Mouse (Mus musculus) erythroid progenitor cell, adult 5-6 weeks (primary cell): ENCODE results near the gene Cela3a. TPM values are rescaled to one million over a fixed set of nuclear protein-coding genes. Genes with fewer than 3 reads are reported as not detected.
"Not testable (repeated sequence)": the region's sequence is repeated elsewhere in the genome, so short reads cannot be mapped to it uniquely, and the experiment has no call there.

ENCODE experiments used
- ATAC-seq: replicated peaks from 2 replicates; pipeline ENCODE4 v1.8.0; 2016; ENCODE audit warnings: moderate number of reproducible peaks, mild to moderate bottlenecking, moderate TSS enrichment, inconsistent platforms; ENCODE audit not compliant: poor library complexity, low FRiP score, severe bottlenecking
- total RNA-seq, 2 experiments: library from RNA; stranded (forward) in 1 of 2; stranded (reverse) in 1 of 2; fragments of 150-400 nt in 1 of 2; fragments of 186-747, 209-891 nt in 1 of 2; gene quantifications; 2 replicates each; pipeline versions ENCODE4 v1.2.3 to v1.2.4; 2015 to 2017; ENCODE audit warnings: low replicate concordance in 2 of 2

Gene Cela3a
- total RNA-seq, 2 experiments from 2014 or later: not detected

DNA sequence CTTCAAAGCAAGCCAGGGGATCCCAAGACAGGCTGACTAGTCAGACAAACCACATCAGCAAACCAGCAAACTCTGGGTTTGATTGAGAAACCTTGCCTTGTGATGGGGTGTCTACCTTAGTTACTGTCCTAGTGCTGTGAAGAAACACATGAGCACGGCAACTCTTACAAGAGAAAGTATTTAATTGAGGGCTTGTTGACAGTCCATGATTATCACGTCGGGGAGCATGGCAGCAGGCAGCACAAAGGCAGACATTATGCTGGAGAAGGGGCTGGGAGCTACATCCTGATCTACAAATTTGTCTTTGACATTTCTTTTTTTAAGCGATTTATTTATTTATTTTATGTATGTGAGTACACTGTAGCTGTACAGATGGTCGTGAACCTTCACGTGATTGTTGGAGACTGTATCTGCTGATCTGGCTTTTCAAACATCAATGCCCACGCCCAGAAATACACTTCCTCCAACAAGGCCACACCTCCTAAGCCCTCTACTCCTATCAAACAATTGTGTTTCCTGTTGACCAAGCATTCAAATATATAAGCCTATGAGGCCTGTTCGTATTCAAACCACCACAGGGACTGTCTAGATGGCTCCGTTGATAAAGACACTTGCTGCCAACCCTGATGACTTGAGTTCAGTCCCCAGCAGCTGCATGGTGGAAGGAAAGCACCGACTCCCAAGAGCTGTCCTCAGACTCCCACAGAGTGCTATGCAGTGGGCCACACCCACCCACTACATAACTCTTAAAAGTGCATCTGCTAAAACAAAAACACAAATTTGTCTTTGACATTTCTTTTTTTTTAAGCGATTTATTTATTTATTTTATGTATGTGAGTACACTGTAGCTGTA lies 8.3 kb upstream of the Cela3a start:
- ATAC-seq: no peak

DNA sequence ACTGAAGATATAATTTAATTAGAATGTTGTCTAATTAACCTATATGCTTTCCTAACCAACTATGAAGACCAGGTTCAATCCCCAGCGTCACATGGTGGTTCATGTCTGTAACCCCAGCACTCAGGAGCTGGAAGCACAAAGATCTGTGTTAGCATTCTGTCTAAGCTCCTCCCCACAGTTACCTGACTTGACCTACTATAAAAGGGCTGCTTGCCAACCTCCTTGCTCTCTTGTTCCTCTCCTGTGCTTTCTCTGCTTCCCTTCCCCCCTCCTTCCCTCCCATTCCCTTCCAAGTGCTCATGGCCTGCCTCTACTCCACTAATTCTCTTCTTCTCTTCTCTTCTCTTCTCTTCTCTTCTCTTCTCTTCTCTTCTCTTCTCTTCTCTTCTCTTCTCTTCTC lies 5.3 kb upstream of the Cela3a start:
- ATAC-seq: no peak

DNA sequence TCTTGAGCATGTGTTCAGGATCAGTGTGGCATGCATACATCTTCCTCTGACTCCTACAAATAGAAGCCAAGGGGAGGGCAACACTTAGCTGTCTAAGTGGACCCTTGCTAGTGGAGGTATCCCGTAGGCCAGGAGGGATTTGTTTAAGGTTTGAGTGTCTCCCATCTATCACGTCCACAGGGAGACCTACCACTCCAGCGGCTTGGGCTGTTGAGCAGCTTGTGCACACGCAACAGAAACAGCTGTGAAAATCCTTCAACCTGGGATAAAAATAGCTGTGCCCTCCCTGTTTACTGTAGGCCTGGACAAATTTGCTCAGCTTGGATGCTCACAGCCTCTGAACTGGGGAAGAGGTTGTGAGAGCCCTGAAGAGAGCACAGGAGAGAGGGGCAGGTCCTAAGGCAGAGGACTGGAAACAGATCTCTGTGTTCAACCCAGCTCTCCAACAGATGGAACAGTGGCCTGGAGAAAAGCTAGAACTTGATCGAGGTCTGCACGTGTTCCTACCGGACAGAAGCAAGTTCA lies 2.7 kb upstream of the Cela3a start:
- not testable (repeated sequence) for ATAC-seq

DNA sequence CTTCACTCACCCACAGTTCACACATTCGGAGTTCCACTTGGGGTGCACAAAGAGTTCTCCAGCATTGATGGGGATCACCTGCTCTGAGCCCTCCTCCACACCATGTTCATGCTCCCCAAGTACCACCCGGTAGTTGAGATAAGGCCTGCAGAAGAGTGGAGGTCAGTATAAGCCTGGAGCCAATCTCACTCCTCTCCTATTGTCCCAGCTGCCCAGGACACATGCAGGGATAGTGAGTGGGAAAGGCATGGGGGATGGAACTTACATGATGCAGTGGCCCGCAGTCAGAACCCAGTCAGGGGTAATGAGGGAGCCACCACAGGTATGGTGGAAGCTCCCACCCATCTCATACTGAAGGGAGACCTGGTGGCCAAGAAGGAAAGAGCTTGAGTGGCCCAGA lies 4.0 kb downstream of the Cela3a start:
- no peak for ATAC-seq

DNA sequence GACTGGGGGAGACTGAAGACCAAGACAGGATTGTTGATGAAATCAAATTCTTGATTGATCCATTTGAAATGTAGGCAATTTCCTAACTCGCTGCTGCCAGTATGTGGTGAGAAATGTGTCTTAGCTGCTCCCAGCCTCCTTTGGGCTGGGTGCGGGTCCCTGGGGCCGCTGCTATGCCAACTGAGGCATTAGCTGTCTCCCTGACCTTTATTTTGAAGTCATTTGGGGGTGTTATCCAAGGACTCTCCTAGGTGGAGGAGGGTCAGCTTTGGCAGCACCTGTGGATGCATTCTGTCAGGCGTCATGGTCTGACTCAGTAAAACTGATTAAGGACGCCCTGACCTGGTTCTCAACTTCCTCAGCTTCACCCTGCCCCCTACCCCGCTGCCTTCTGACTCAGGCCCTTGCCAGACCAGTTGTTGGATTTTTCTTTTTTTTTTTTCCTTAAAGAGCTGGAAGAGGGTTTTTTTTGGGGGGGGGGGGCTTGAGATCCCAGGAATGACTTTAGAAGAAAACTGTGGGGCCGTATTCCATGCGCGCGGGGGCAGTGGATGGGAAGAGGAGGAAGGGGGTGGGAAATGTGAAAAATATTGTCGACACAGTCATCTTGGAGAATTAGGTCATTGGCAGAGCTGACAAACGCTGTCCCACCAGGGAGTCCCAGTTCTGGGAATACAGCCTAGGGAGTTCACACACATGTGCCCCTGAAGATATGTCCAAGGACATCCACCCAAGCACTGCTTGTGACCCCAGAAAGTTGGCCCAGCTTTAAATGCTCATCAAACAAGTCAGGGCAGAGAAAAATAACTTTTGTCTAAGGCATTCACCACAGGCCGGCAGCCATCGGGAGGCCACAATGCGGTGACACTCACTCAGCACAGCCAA lies 12.7 kb downstream of the Cela3a start:
- no peak for ATAC-seq

DNA sequence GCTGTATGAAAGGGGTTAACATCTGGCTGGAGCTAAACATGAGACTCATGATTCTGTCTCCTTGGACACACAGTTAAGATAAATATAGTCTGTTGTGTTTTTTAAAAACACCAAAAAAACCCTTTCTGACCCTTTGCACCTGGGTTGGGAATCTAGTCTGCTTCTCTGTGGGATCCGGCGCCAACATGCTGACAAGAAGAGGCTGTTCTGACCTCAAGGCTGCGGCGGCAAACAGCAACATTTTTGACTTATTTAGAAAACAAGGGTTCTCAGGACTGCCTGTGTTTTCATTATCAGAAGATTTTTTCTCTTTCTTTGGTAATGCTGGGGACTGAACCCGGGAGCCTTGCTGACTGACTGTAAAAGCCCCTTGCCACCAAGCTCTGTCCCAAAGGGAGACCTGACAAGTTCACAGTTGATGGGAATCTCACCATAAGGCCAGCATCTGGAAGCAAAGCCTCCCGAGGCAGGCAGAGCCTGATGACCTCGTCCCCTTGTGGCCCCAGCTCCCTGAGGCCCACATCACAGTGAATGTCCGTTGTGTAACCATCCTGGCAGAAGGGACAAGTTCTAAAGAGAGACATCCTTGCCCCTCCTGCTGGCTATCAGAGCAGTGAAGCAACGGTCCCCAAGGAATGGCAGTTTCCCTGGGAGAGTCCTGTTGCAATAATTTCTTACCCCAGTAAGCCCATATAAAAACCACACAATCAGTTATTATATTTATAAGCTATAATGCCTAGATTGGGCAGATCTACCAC lies 16.0 kb downstream of the Cela3a start:
- no peak for ATAC-seq

GRCm38 (mm10) chr4:137392874-137393273 lies 16.7 kb downstream of the Cela3a start:
- ATAC-seq: no peak

DNA sequence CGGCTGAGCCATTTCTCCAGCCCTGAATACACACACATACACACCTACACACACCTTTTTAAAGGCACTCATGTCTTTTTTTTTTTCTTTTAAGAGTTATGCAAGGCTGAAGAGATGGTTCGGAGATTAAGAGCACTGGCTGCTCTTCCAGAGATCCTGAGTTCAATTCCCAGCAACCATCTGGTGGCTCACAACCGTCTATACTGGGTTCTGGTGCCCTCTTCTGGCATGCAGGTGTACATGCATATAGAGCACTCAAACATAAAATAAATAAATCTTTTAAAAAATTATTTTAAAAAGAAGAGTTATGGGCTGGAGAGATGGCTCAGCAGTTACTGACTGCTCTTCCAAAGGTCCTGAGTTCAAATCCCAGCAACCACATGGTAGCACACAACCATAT lies 18.3 kb downstream of the Cela3a start:
- ATAC-seq: no peak

GRCm38 (mm10) chr4:137390196-137390595 lies 19.4 kb downstream of the Cela3a start:
- no peak for ATAC-seq

GRCm38 (mm10) chr4:137388983-137389382 lies 20.6 kb downstream of the Cela3a start:
- ATAC-seq: no peak

- ATAC-seq: peak; percentile 97
These were observed 21.4 kb downstream of the Cela3a start for GRCm38 (mm10) chr4:137388059-137388794.

GRCm38 (mm10) chr4:137387482-137388058 lies 22.0 kb downstream of the Cela3a start:
- peak; percentile 21 for ATAC-seq

DNA sequence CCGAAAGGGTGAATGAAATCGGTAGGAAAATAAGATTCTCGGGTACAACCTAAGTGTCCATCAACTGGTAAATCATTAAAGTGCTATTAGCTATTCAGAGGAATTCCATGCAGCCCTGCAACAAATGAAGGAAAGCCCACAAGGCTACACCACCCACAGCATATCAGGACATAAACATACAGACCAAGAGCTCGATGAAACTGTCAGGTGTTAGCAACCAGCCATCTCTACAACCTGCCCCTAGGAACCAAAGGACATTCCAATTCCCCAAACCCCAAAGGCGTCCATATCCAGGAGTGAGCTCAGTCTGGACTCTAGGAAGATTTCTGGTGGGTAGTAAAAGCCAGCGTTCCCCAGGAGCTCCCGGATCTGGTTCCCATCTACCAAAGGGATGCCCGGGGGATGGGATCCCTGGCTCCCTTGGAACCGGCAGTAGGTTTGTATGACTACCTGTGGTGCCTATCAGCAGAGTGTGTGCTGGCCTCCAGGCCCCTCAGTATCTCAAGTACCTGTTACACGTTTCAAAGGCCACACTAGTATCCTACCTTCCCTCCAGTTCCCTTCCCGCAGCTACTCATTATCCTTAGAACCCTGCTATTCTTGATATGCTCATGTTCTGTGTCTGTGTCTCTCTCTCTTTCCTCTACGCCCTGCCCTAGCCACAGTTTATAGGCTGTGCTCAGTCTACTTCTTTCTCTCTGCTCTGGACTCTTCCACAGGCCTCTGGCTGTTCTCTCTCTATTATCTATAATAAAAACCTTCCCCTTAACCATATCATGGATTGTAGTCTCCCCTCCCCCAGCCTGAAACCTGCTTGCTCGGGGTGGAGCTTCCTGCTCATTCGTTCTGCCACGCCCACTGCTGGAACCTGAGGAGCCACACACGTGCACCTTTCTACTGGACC lies 28.6 kb downstream of the Cela3a start:
- peak; percentile 61 for ATAC-seq

GRCm38 (mm10) chr4:137379713-137380255 lies 29.8 kb downstream of the Cela3a start:
- ATAC-seq: no peak

GRCm38 (mm10) chr4:137379085-137379484 lies 30.5 kb downstream of the Cela3a start:
- ATAC-seq: no peak

DNA sequence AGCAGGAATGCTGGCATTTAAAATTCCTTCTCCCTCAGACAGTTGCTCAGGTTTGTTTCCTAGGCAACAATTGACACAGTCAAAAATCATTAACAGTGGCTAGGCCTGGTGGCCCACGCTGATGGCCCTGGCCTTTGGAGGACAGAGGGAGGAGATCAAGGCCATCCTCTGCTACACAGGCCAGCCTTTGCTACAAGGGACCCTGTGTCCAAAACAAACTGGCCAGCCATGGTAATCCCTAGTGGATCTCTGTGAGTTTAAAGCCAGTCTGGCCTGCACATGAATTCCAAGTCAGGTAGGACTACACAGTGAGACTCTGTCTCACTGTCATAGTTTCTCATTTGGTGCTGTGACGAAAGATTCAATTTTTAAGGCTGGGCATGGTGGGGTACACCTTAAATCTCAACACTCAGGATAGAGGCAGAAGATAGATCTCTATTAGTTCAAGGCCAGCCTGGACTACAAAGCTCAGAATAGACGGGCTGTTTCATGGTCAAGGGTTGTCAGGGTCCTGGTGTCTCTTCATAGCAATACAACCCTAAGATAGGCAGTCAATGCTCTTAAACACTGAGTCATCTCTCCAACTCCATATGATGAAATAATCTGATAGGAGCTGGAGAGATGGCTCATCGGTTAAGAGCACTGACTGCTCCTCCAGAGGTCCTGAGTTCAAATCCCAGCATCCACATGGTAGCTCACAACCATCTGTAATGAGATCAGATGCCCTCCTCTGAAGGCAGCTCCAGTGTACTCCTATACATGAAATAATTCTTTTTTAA lies 31.9 kb downstream of the Cela3a start:
- ATAC-seq: no peak

DNA sequence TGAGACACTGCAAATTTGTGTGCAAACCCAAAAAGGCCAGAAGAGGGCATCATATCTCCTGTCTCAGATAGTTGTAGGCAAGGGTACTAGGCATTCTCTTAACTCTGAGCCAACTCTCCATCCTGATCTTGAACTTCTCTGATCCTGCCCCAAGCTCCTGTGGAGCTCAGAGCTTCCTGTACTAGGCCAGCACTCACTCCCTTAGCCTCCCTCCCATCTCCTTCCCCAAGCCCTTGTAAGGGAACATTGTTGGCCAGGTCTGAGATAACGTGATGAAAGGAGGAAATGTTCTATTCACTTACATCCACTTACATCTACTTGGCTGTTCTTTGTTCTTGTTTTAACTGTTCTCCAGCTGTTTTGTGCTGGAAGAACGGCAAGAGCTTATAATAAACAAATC lies 32.8 kb downstream of the Cela3a start:
- ATAC-seq: no peak
